Mouse (Mus musculus): Measurements from ENCODE around the gene Tmem203. TPM values are rescaled to one million over a fixed set of nuclear protein-coding genes. Genes with fewer than 3 reads are reported as not detected.
A peak's percentile ranks its signal among the peaks of the same experiment; 100 is the strongest.

Tmem203 gene
- total and polyA plus RNA-seq, 3 experiments: 21.2 to 28.3 (median 21.5) TPM

- dilution Hi-C loops (cut with MboI; ENCODE audit: extremely low pct_ligation_motif_present, extremely low pct_unique_long_range_greater_than_20kb, low sequenced_read_pairs) (no loop called here), in situ Hi-C loops (cut with MboI; ENCODE audit: low pct_ligation_motif_present, low pct_unique_long_range_greater_than_20kb, low sequenced_read_pairs) (no loop called here)
- Histone ChIP-seq H3K27ac (ENCODE audit: insufficient read depth, low read depth) (peak overlapping the region; percentile 98), H3K9me3 (replicated peaks; ENCODE audit: low read length) (no peaks in the 10 kb centered on the region), H3K4me3 (replicated peaks in 1 of 3; ENCODE audit: low read depth in 2 of 3, low read length in 2 of 3, poor library complexity in 1 of 3) (peak overlapping the region; percentile 64 to 99 (median 82)), H3K9ac (ENCODE audit: insufficient read depth, low read depth) (peak overlapping the region; percentile 92), H3K4me1 (ENCODE audit: control insufficient read depth in 1 of 2, insufficient read depth in 2 of 2) (peaks cover 13 to 31% of the 10 kb centered on the region in 2 experiments; a peak in 3 of 4 replicates), H3K36me3 (replicated peaks in 1 of 2; ENCODE audit: control insufficient read depth in 1 of 2, insufficient read depth in 1 of 2, low read length in 1 of 2) (peaks cover 22 to 26% of the 10 kb centered on the region in 2 experiments), H3K4me2 (ENCODE audit: insufficient read depth, low read depth, poor library complexity, severe bottlenecking) (peak overlapping the region; percentile 53), H3K27me3 (replicated peaks) (peaks cover under 1% of the 10 kb centered on the region), H3K79me2 (replicated peaks; ENCODE audit: control insufficient read depth, extremely low read depth, insufficient read depth, poor library complexity, severe bottlenecking) (peaks cover 9% of the 10 kb centered on the region)
- TF ChIP-seq RCOR1 (conservative IDR thresholded peaks at IDR 0.05; ENCODE audit: low read depth, low read length) (no peak), RAD21 (IDR thresholded peaks at IDR 0.05; ENCODE audit: low read depth, low read length) (no peak), IRF4 (IDR thresholded peaks at IDR 0.05; ENCODE audit: low read depth, low read length) (no peak), NELFE (IDR thresholded peaks at IDR 0.05; ENCODE audit: low read depth, low read length) (no peak), MAFK (IDR thresholded peaks at IDR 0.05; ENCODE audit: insufficient replicate concordance, low read length) (peak; percentile 45; the same call in 1 of the 2 replicates), POLR2A (IDR thresholded peaks at IDR 0.05; ENCODE audit: low read depth, low read length) (no peak), CTCF (conservative IDR thresholded peaks at IDR 0.05 in 1 of 2, IDR thresholded peaks at IDR 0.05 in 1 of 2; ENCODE audit: low read depth in 2 of 2, low read length in 2 of 2) (no peak), ZNF384 (IDR thresholded peaks at IDR 0.05; ENCODE audit: low read depth, low read length) (no peak), SIN3A (IDR thresholded peaks at IDR 0.05; ENCODE audit: low read length) (no peak; the same call in 1 of the 2 replicates), KAT2A (IDR thresholded peaks at IDR 0.05; ENCODE audit: insufficient replicate concordance, low read length) (no peak), MAZ (IDR thresholded peaks at IDR 0.05; ENCODE audit: low read depth, low read length) (0 out of 2 replicates have a peak, but pooled peaks have one; percentile 41), TCF12 (IDR thresholded peaks at IDR 0.05; ENCODE audit: low read depth, low read length) (no peak), USF2 (conservative IDR thresholded peaks at IDR 0.05; ENCODE audit: low read depth, low read length) (no peak), HCFC1 (IDR thresholded peaks at IDR 0.05; ENCODE audit: low read depth, low read length) (no peak), CHD2 (IDR thresholded peaks at IDR 0.05; ENCODE audit: low read length) (no peak), ZC3H11A (IDR thresholded peaks at IDR 0.05; ENCODE audit: low read depth, low read length) (no peak), CHD1 (IDR thresholded peaks at IDR 0.05; ENCODE audit: low read depth, low read length) (no peak), PAX5 (IDR thresholded peaks at IDR 0.05; ENCODE audit: low read length) (no peak), MAX (IDR thresholded peaks at IDR 0.05; ENCODE audit: low read length) (peak; percentile 41; the same call in 1 of the 2 replicates), SMC3 (IDR thresholded peaks at IDR 0.05; ENCODE audit: low read depth, low read length) (no peak; the same call in 1 of the 2 replicates), UBTF (IDR thresholded peaks at IDR 0.05; ENCODE audit: low read depth, low read length) (peak; percentile 23; the same call in 1 of the 2 replicates), NRF1 (IDR thresholded peaks at IDR 0.05; ENCODE audit: low read depth, low read length) (no peak), MXI1 (IDR thresholded peaks at IDR 0.05; ENCODE audit: low read depth, low read length) (peak; percentile 94), EP300 (IDR thresholded peaks at IDR 0.05; ENCODE audit: low read length) (no peak), BHLHE40 (IDR thresholded peaks at IDR 0.05; ENCODE audit: low read depth, low read length) (no peak), E2F4 (IDR thresholded peaks at IDR 0.05; ENCODE audit: insufficient replicate concordance, low read depth, low read length) (no peak), POLR2AphosphoS2 (IDR thresholded peaks at IDR 0.05; ENCODE audit: low read depth, low read length) (no peak; the same call in 1 of the 2 replicates), JUND (conservative IDR thresholded peaks at IDR 0.05; ENCODE audit: low read depth, low read length) (no peak), JUN (IDR thresholded peaks at IDR 0.05; ENCODE audit: insufficient read depth, low read depth, low read length) (no peak), ELF1 (IDR thresholded peaks at IDR 0.05; ENCODE audit: low read depth, low read length) (peak; percentile 34; the same call in 1 of the 2 replicates), TBP (conservative IDR thresholded peaks at IDR 0.05; ENCODE audit: low read depth, low read length) (no peak), MEF2A (IDR thresholded peaks at IDR 0.05; ENCODE audit: borderline replicate concordance, low read depth, low read length) (no peak), GABPA (IDR thresholded peaks at IDR 0.05; ENCODE audit: insufficient replicate concordance, low read depth, low read length) (no peak), USF1 (IDR thresholded peaks at IDR 0.05; ENCODE audit: low read depth, low read length) (no peak), ETS1 (conservative IDR thresholded peaks at IDR 0.05; ENCODE audit: low read depth, low read length) (no peak), ZMIZ1 (IDR thresholded peaks at IDR 0.05; ENCODE audit: low read depth, low read length) (no peak), MYC (IDR thresholded peaks at IDR 0.05; ENCODE audit: low read depth, low read length) (no peak), ZKSCAN1 (IDR thresholded peaks at IDR 0.05; ENCODE audit: borderline replicate concordance, low read depth, low read length) (no peak)
- DNase-seq (ENCODE audit: extremely low read depth): peak; percentile 79
Observed at GRCm38 (mm10) chr2:25223681-25224491, 31.4 kb upstream of the Tmem203 start.
